29 mouse cellular contexts compared by ENCODE assay signal in genomic region chr2:44323813-44324212, GRCm38 (mm10).
DNase-seq lines count a peak whose midpoint lies in the region; ATAC-seq and TF ChIP-seq lines count a peak whose summit lies in the region.
"Had no signal": no experiment of that assay in that cellular context is flagged by ENCODE, and none has a peak within 500 bp of the region (broad histone marks: within the 10 kb centered on the region; RNA-seq: fewer than 3 reads in every experiment).

No protein-coding gene starts in this region.

- H3K36me3 ChIP-seq in midbrain, postnatal 0 days (ENCODE audit: insufficient read depth, low read length): no peaks in the 10 kb centered on the region
- H3K36me3 ChIP-seq: embryonic facial prominence, embryonic 13.5 days; embryonic facial prominence, embryonic 15.5 days; forebrain, embryonic 10.5 days; forebrain, embryonic 12.5 days; G1E had no signal

- WGBS in midbrain, postnatal 0 days: 93% methylated on average over 4 of the region's 4 CpGs

- H3K4me2 ChIP-seq in midbrain, postnatal 0 days (ENCODE audit: low read depth, low read length, poor library complexity, severe bottlenecking): no peak overlapping the region
- H3K4me2 ChIP-seq: embryonic facial prominence, embryonic 13.5 days; embryonic facial prominence, embryonic 15.5 days; forebrain, embryonic 12.5 days had no signal

- H3K27me3 ChIP-seq in midbrain, postnatal 0 days (ENCODE audit: insufficient read depth, low read length): no peaks in the 10 kb centered on the region
- H3K27me3 ChIP-seq: CH12.LX; embryonic facial prominence, embryonic 13.5 days; embryonic facial prominence, embryonic 15.5 days; forebrain, embryonic 12.5 days had no signal

- H3K9me3 ChIP-seq in midbrain, postnatal 0 days (ENCODE audit: low read length): no peaks in the 10 kb centered on the region
- H3K9me3 ChIP-seq: embryonic facial prominence, embryonic 13.5 days; embryonic facial prominence, embryonic 15.5 days; forebrain, embryonic 10.5 days; forebrain, embryonic 12.5 days; G1E had no signal

- H3K27ac ChIP-seq in midbrain, postnatal 0 days (ENCODE audit: low read depth, low read length): no peak overlapping the region
- H3K27ac ChIP-seq: embryonic facial prominence, embryonic 13.5 days; embryonic facial prominence, embryonic 15.5 days; forebrain, embryonic 10.5 days; forebrain, embryonic 12.5 days had no signal

- no peak for TF ChIP-seq CTCF in midbrain, postnatal 0 days (IDR thresholded peaks at IDR 0.05)

- no peaks in the 10 kb centered on the region for H3K4me1 ChIP-seq in midbrain, postnatal 0 days (ENCODE audit: insufficient read depth, low read length)
- H3K4me1 ChIP-seq: embryonic facial prominence, embryonic 15.5 days; forebrain, embryonic 10.5 days; forebrain, embryonic 12.5 days had no signal

- peak; percentile 71 for DNase-seq in 416B (ENCODE audit: low read depth)
- no peak for DNase-seq in midbrain, postnatal 0 days (ENCODE audit: low spot score)
- DNase-seq in kidney, adult 18-20 months: no peak
- no peak for DNase-seq in layer of hippocampus, postnatal 10 days (ENCODE audit: low spot score in 2 of 2)
- DNase-seq in left cerebral cortex, postnatal 10 days (ENCODE audit: extremely low spot score in 1 of 2, low spot score in 2 of 2): no peak
- DNase-seq: adrenal gland, adult 8-10 months; adrenal gland, postnatal 14 days; adrenal gland, postnatal 36 days; B cell, adult 2 months; cerebellum, adult 11-12 months; cerebellum, adult 2 months; cerebellum, adult 9-10 months; cerebellum, postnatal 10 days; cerebellum, postnatal 25 days; embryo, embryonic 11 days had no signal

- ATAC-seq in common myeloid progenitor, adult 5-6 weeks (replicated peaks; ENCODE audit: low read depth, poor library complexity, severe bottlenecking): peak; percentile 98
- peak; percentile 82 to 95 for ATAC-seq in hematopoietic stem cell, adult 5-6 weeks (replicated peaks in 1 of 2; ENCODE audit: insufficient read depth in 1 of 2, low FRiP score in 2 of 2, low TSS enrichment in 1 of 2, low read depth in 1 of 2, poor library complexity in 2 of 2, severe bottlenecking in 2 of 2)
- peak; percentile 95 for ATAC-seq in megakaryocyte progenitor cell, adult 5-6 weeks (replicated peaks; ENCODE audit: poor library complexity)
- no peak for ATAC-seq in midbrain, postnatal 0 days (ENCODE audit: low FRiP score)
- ATAC-seq: activated CD4-positive, CD25-positive, alpha-beta regulatory T cell, adult 4 months; CD4-positive, CD25-positive, alpha-beta regulatory T cell, adult 4 months; forebrain, embryonic 16.5 days; Patski had no signal

- no peak overlapping the region for H3K4me3 ChIP-seq in midbrain, postnatal 0 days (ENCODE audit: low read depth, low read length)
- H3K4me3 ChIP-seq: embryonic facial prominence, embryonic 13.5 days; embryonic facial prominence, embryonic 15.5 days; erythroblast, embryonic 14.5 days; forebrain, embryonic 10.5 days; forebrain, embryonic 12.5 days had no signal

- H3K9ac ChIP-seq in midbrain, postnatal 0 days (replicated peaks; ENCODE audit: low read length, poor library complexity, severe bottlenecking): no peak overlapping the region
- H3K9ac ChIP-seq: embryonic facial prominence, embryonic 13.5 days; embryonic facial prominence, embryonic 15.5 days; forebrain, embryonic 12.5 days had no signal

- intact Hi-C loops in left cerebral cortex, postnatal 10 days (cut with DNase I): no loop called here
